Mouse (Mus musculus): ENCODE data around the gene Tmem135.
"Not testable (repeated sequence)": the region's sequence is repeated elsewhere in the genome, so short reads cannot be mapped to it uniquely, and the experiment has no call there.

Tmem135 gene

GRCm38 (mm10) chr7:89326761-89327160, 77.3 kb downstream of the Tmem135 start:
- DNase-seq (ENCODE audit: low read depth, low spot score), result no peak

GRCm38 (mm10) chr7:89326202-89326601, 77.8 kb downstream of the Tmem135 start:
- DNase-seq (ENCODE audit: low read depth, low spot score), result no peak

- DNase-seq (ENCODE audit: low read depth, low spot score), result peak; percentile 21
Observed at GRCm38 (mm10) chr7:89322741-89323140, 81.3 kb downstream of the Tmem135 start.

- no peak for DNase-seq (ENCODE audit: low read depth, low spot score)
Observed at GRCm38 (mm10) chr7:89319351-89319750, 84.7 kb downstream of the Tmem135 start.

GRCm38 (mm10) chr7:89317088-89317487, 86.9 kb downstream of the Tmem135 start:
- peak; percentile 59 for DNase-seq (ENCODE audit: low read depth, low spot score)

GRCm38 (mm10) chr7:89316112-89316511, 87.9 kb downstream of the Tmem135 start:
- DNase-seq (ENCODE audit: low read depth, low spot score), result peak; percentile 27

- DNase-seq (ENCODE audit: low read depth, low spot score), result peak; percentile 66
Observed at GRCm38 (mm10) chr7:89311555-89311954, 92.5 kb downstream of the Tmem135 start.

- no peak for DNase-seq (ENCODE audit: low read depth, low spot score)
Observed at GRCm38 (mm10) chr7:89308926-89309325, 95.1 kb downstream of the Tmem135 start.

- DNase-seq (ENCODE audit: low read depth, low spot score), result peak; percentile 25
Observed at GRCm38 (mm10) chr7:89308238-89308637, 95.8 kb downstream of the Tmem135 start.

GRCm38 (mm10) chr7:89306831-89307230, 97.2 kb downstream of the Tmem135 start:
- DNase-seq (ENCODE audit: low read depth, low spot score), result peak; percentile 58

GRCm38 (mm10) chr7:89304958-89305357, 99.1 kb downstream of the Tmem135 start:
- no peak for DNase-seq (ENCODE audit: low read depth, low spot score)

GRCm38 (mm10) chr7:89303765-89304164, 100.3 kb downstream of the Tmem135 start:
- no peak for DNase-seq (ENCODE audit: low read depth, low spot score)

GRCm38 (mm10) chr7:89298911-89299458, 105.0 kb downstream of the Tmem135 start:
- DNase-seq (ENCODE audit: low read depth, low spot score), result no peak

GRCm38 (mm10) chr7:89296941-89297340, 107.1 kb downstream of the Tmem135 start:
- DNase-seq (ENCODE audit: low read depth, low spot score), result no peak

GRCm38 (mm10) chr7:89282664-89283063, 121.4 kb downstream of the Tmem135 start:
- DNase-seq (ENCODE audit: low read depth, low spot score), result no peak

GRCm38 (mm10) chr7:89270438-89270837, 133.6 kb downstream of the Tmem135 start:
- not testable (repeated sequence) for DNase-seq (ENCODE audit: low read depth, low spot score)

- no peak for DNase-seq (ENCODE audit: low read depth, low spot score)
Observed at GRCm38 (mm10) chr7:89269826-89270225, 134.2 kb downstream of the Tmem135 start.

GRCm38 (mm10) chr7:89267542-89267941, 136.5 kb downstream of the Tmem135 start:
- no peak for DNase-seq (ENCODE audit: low read depth, low spot score)

- DNase-seq (ENCODE audit: low read depth, low spot score), result no peak
Observed at GRCm38 (mm10) chr7:89266017-89266760, 137.8 kb downstream of the Tmem135 start.

- DNase-seq (ENCODE audit: low read depth, low spot score), result no peak
Observed at GRCm38 (mm10) chr7:89260966-89261365, 143.1 kb downstream of the Tmem135 start.

- no peak for DNase-seq (ENCODE audit: low read depth, low spot score)
Observed at GRCm38 (mm10) chr7:89258832-89259231, 145.2 kb downstream of the Tmem135 start.

GRCm38 (mm10) chr7:89257871-89258502, 146.0 kb downstream of the Tmem135 start:
- DNase-seq (ENCODE audit: low read depth, low spot score), result no peak

GRCm38 (mm10) chr7:89253772-89254171, 150.2 kb downstream of the Tmem135 start:
- no peak for DNase-seq (ENCODE audit: low read depth, low spot score)
